Comparison of ENCODE assay signal across 23 mouse cellular contexts in genomic region chr3:60916411-60916810, GRCm38 (mm10).
DNase-seq lines count a peak whose midpoint lies in the region; ATAC-seq lines count a peak whose summit lies in the region.
"Had no signal": no experiment of that assay in that cellular context is flagged by ENCODE, and none has a peak within 500 bp of the region (broad histone marks: within the 10 kb centered on the region; RNA-seq: fewer than 3 reads in every experiment).

No protein-coding gene starts in this region.

- H3K4me1 ChIP-seq in forebrain, embryonic 11.5 days (replicated peaks; ENCODE audit: control insufficient read depth, insufficient read depth, low read length) = 0 out of 2 replicates have a peak, but pooled peaks cover 2% of the 10 kb centered on the region
- H3K4me1 ChIP-seq in forebrain, embryonic 12.5 days = no peaks in the 10 kb centered on the region
- H3K4me1 ChIP-seq: embryonic facial prominence, embryonic 13.5 days; embryonic facial prominence, embryonic 15.5 days had no signal

- intact Hi-C loops in gastrocnemius, postnatal 14 days (cut with DNase I; ENCODE audit: low total_unique reads) = no loop called here

- peak overlapping the region; percentile 25; the same call in 1 of the 2 replicates for H3K27ac ChIP-seq in forebrain, embryonic 11.5 days (ENCODE audit: low read depth, low read length)
- no peak overlapping the region for H3K27ac ChIP-seq in forebrain, embryonic 12.5 days
- H3K27ac ChIP-seq: embryonic facial prominence, embryonic 13.5 days; embryonic facial prominence, embryonic 15.5 days; forebrain, embryonic 10.5 days had no signal

- H3K36me3 ChIP-seq in forebrain, embryonic 11.5 days (ENCODE audit: control insufficient read depth, insufficient read depth, low read length) = no peaks in the 10 kb centered on the region
- H3K36me3 ChIP-seq in forebrain, embryonic 12.5 days (replicated peaks) = no peaks in the 10 kb centered on the region
- H3K36me3 ChIP-seq: embryonic facial prominence, embryonic 13.5 days; embryonic facial prominence, embryonic 15.5 days; forebrain, embryonic 10.5 days had no signal

- H3K27me3 ChIP-seq in forebrain, embryonic 11.5 days (ENCODE audit: control insufficient read depth, insufficient read depth, low read length) = no peaks in the 10 kb centered on the region
- no peaks in the 10 kb centered on the region for H3K27me3 ChIP-seq in forebrain, embryonic 12.5 days
- H3K27me3 ChIP-seq: embryonic facial prominence, embryonic 13.5 days; embryonic facial prominence, embryonic 15.5 days had no signal

- no peaks in the 10 kb centered on the region for H3K9me3 ChIP-seq in forebrain, embryonic 11.5 days (ENCODE audit: control insufficient read depth, low read length)
- H3K9me3 ChIP-seq in forebrain, embryonic 12.5 days = no peaks in the 10 kb centered on the region
- H3K9me3 ChIP-seq: embryonic facial prominence, embryonic 13.5 days; embryonic facial prominence, embryonic 15.5 days; forebrain, embryonic 10.5 days had no signal

- DNase-seq in forebrain, embryonic 11.5 days (ENCODE audit: low spot score) = no peak
- DNase-seq in R1 (ENCODE audit: low read depth, low spot score) = peak; percentile 6
- peak; percentile 11 for DNase-seq in embryo, embryonic 10.5 days (ENCODE audit: low spot score)
- DNase-seq in testis, postnatal 10 days (ENCODE audit: low spot score) = peak; percentile 46
- DNase-seq in retina, embryonic 14.5 days (ENCODE audit: low spot score) = no peak
- no peak for DNase-seq in gastrocnemius, postnatal 14 days
- DNase-seq in urinary bladder, adult 18-20 months (ENCODE audit: low spot score in 2 of 2) = no peak
- DNase-seq: adrenal gland, adult 8-10 months; adrenal gland, postnatal 14 days; adrenal gland, postnatal 36 days; cerebellum, adult 11-12 months; cerebellum, adult 2 months; cerebellum, adult 9-10 months; cerebellum, postnatal 10 days; cerebellum, postnatal 25 days had no signal

- ATAC-seq in forebrain, embryonic 11.5 days (replicated peaks; ENCODE audit: low FRiP score) = 0 out of 2 replicates have a peak, but pooled peaks have one; percentile 23
- ATAC-seq in forebrain, embryonic 12.5 days (ENCODE audit: low FRiP score) = no peak
- ATAC-seq: activated CD4-positive, CD25-positive, alpha-beta regulatory T cell, adult 4 months; forebrain, embryonic 14.5 days; forebrain, embryonic 16.5 days had no signal

- 11% methylated on average over 1 of the region's 1 CpGs for WGBS in forebrain, embryonic 11.5 days
- WGBS in forebrain, embryonic 12.5 days = 11% methylated on average over 1 of the region's 1 CpGs

- H3K4me3 ChIP-seq in forebrain, embryonic 11.5 days (ENCODE audit: low read depth, low read length) = no peak overlapping the region
- no peak overlapping the region for H3K4me3 ChIP-seq in forebrain, embryonic 12.5 days (replicated peaks)
- H3K4me3 ChIP-seq: embryonic facial prominence, embryonic 13.5 days; embryonic facial prominence, embryonic 15.5 days; erythroblast, embryonic 14.5 days; forebrain, embryonic 10.5 days had no signal

- no peak overlapping the region for H3K9ac ChIP-seq in forebrain, embryonic 11.5 days (ENCODE audit: low read length)
- H3K9ac ChIP-seq in forebrain, embryonic 12.5 days = no peak overlapping the region
- H3K9ac ChIP-seq: embryonic facial prominence, embryonic 13.5 days; embryonic facial prominence, embryonic 15.5 days had no signal

- H3K4me2 ChIP-seq in forebrain, embryonic 11.5 days (ENCODE audit: low read depth, low read length, severe bottlenecking) = no peak overlapping the region
- no peak overlapping the region for H3K4me2 ChIP-seq in forebrain, embryonic 12.5 days
- H3K4me2 ChIP-seq: embryonic facial prominence, embryonic 13.5 days; embryonic facial prominence, embryonic 15.5 days had no signal

Comparison
In these comparisons a context has a peak if more than half of its experiments do, and no peak if none do; other contexts are left out.
1. DNase-seq: peak in R1 (single experiment), embryo, embryonic 10.5 days (single experiment) and testis, postnatal 10 days (single experiment); none in forebrain, embryonic 11.5 days (single experiment), retina, embryonic 14.5 days (single experiment), gastrocnemius, postnatal 14 days (single experiment) and urinary bladder, adult 18-20 months (0 of 2).